Mouse (Mus musculus): ENCODE data around the gene Kalrn. TPM values are rescaled to one million over a fixed set of nuclear protein-coding genes. Genes with fewer than 3 reads are reported as not detected.
"Not testable (repeated sequence)": the region's sequence is repeated elsewhere in the genome, so short reads cannot be mapped to it uniquely, and the experiment has no call there.

Gene Kalrn
- total RNA-seq, 2 experiments from 2014 or later: 1.1 TPM; not detected in 1

DNA sequence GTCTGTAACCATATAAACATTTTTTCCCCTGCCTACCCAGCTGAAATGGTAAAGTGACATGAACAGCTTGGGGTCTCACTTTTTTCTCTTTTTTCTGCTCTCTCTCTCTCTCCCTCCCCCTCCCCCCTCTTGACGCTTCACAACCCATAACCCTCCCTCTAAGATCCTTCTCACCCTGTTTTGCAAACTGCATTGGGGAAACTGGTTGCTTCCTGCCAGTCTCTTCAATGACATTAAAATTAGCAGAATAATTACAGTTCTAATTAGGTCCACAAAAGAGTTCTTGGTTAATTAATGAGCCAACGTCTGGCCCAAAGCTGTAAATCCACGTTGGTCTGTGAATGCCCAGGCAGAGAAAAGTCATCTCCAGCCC, 478.3 kb downstream of the Kalrn start:
- ATAC-seq (replicated peaks; ENCODE audit: low FRiP score, poor library complexity, severe bottlenecking): no peak

DNA sequence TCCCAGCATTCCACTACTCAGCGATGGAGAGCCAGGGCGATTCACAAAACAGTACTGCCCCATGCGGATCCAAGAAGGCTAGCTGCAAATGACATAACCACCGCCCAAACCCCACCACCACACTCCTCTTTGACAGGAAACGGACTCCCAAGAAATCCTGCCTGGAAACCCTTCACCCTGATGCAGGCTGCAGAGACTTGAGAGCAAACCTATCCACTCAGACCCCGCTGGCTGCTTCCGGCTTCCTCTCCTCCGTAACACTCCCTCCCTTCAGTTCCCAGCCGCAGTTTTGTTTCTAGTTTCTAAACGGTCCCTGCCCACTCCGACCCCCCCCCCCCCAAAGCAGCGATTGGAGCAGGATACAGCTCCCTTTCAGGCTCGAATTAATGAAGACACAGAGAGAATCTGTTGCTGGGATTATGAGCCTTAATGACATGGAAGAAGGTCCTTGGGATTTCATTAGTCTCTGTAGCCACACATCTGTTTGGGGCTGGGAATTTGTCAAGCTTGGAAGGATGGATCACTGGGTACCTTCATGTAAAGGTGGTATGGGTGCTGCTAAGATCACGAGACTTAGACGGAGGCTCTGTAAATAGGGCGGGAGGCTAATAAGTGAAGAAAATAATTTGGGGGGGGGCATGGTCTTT, 478.8 kb downstream of the Kalrn start:
- ATAC-seq (replicated peaks; ENCODE audit: low FRiP score, poor library complexity, severe bottlenecking): no peak

DNA sequence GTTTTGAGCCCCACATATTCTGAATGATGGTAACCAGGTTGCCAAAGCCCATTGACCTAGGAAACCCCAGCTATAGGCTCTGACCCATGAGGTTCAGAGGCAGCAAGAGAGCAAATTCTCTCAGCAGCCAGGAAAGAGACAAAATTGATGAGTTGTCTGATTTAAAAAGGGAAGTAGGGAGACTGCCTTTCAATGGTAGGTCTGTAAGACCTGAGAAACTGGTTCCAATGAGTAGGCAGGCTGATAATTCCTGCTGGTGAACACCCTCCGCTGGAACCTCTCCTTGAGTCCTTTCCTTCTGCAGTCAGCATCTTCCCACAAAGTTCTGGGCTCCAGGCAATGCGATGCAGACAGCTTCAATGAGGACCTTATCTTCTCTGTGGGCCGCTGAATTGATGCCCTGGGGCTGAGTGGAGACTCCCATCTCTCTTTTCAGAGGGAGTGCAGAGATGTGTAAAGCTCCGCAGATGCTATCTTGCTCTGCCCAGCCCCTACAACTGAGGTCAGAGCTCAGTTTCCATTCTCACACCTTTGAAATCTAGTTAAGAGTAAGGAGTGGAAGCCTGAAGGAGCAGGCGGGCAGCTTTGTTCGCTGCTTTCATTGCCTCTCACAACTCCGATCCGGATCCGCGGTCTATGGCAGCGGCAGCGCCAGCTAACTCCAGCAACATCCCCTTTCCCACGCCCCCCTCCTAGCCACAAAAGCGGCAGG, 479.4 kb downstream of the Kalrn start:
- no peak for ATAC-seq (replicated peaks; ENCODE audit: low FRiP score, poor library complexity, severe bottlenecking)

DNA sequence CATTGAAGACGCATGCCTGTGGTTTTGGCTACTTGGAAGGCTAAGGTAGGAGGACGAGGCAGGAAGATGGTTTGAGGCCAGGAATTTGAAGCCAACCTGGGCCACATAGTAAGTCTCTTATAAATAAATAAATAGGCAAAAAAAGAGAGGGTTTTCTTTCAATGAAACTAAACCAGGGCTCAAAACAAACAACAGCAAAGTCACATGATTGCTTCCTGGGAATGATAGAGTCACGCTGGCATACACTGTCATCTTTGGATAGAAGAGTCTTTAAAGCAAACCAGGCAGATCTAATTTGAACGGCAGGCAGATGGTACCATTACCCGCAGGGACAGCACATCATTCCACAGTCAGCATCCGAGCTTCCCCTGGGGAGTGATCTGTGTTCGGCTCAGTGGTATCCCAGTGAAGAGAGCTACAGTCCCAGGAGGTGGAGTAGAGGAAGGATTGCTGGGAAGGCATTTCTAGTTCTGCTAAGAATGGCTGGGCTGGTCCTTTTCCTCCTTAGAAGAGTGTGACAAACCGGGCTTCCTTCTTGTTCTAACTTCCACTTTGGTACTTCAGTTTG, 483.7 kb downstream of the Kalrn start:
- no peak for ATAC-seq (replicated peaks; ENCODE audit: low FRiP score, poor library complexity, severe bottlenecking)

- no peak for ATAC-seq (replicated peaks; ENCODE audit: low FRiP score, poor library complexity, severe bottlenecking)
Measured at GRCm38 (mm10) chr16:34089022-34089421, 484.3 kb downstream of the Kalrn start.

GRCm38 (mm10) chr16:34088331-34088730, 485.0 kb downstream of the Kalrn start:
- no peak for ATAC-seq (replicated peaks; ENCODE audit: low FRiP score, poor library complexity, severe bottlenecking)

GRCm38 (mm10) chr16:34084135-34084920, 489.0 kb downstream of the Kalrn start:
- ATAC-seq (replicated peaks; ENCODE audit: low FRiP score, poor library complexity, severe bottlenecking): no peak

DNA sequence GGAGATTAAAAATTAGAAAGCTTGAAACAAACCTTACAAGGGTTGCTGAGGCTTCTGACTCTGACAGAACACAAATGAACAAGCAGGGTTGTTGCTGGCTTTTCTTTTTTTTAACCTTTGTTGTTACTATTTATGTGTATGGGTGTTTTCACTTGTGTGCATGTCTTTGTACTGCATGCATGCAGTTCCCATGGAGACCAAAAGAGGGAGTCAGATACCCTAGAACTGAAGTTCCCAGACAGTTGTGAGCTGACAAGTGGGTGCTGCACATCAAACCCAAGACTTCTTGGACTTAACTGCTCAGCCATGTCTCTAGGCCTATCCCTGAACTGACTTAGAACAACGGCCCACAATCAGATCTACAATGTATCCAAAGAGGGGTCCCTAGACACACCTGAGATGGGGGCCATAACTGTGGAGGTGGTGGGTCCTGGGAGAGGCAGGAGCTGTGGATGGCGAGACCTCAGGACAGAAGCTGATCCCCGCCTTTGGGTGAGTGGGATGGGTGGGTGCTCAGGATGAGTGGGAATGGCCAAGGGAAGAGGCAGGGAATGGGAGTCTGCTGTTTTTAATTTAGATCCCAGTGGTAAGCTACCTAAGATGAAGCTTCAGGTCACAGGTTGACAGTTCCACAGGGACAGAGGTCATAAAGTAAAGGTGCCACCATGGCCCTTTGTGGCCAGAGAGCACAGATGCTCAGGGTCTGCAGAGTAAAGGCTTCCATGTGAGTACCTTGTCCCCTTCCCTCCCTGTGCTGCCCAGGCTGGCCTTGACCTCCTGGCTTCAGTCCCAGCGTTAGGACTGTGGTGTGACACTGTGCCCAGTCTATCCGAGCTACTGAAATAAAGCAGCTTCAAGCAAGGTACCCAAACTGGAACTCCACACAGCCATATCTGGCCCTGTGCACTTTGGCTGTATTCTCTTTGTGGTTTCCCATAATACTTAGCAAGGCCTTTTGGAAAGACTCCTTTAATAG, 490.6 kb downstream of the Kalrn start:
- ATAC-seq (replicated peaks; ENCODE audit: low FRiP score, poor library complexity, severe bottlenecking): no peak

DNA sequence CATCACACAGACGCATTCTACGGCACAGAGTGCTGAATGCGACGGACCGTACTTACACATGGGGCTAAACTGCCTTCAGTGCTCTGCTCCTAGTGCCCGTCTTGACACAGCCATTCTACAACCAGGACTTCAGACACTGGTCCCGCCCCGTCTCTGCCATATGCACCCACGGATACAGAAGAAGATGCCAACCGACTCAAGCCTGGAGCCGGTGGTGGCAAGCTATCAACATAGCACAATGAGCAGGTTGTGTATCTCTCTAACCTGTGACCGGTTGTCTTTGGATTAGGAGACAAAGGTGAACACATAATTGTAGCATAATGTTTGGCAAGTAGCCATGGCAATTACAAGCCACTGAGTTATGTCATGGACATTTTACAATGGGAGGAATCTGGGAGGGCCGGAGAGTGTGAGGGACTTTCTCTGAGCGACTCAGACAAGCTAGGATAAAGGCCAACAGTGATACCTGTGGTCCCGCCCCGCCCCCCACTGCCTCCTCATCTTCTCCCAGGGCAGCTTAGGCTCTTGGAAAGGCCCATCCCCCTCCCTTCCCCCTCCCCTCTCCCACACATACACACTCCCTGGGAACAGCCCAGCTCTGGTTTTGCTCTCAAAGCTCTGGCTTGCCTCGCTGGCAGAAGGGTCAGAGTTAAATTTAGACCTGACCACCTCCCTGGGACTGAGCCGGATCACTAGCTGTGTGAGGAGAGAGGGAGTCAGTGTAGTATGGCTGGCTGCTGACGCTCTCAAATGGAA, 491.5 kb downstream of the Kalrn start:
- no peak for ATAC-seq (replicated peaks; ENCODE audit: low FRiP score, poor library complexity, severe bottlenecking)

DNA sequence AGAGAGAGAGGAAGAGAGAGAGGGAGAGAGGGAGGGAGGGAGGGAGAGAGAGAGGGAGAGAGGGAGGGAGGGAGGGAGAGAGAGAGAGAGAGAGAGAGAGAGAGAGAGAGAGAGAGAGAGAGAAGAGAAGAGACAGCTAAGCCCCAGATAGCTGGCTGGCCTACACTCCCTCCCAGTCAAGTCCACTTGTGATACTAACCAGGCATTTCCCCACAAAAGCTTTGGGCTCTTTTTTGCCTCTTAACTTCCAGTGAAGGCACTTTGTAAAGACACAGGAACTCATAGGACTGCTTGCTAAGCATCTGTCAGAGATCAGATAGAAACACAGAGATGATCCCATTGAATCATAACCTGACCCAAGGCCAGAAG, 492.0 kb downstream of the Kalrn start:
- ATAC-seq (replicated peaks; ENCODE audit: low FRiP score, poor library complexity, severe bottlenecking): not testable (repeated sequence)

DNA sequence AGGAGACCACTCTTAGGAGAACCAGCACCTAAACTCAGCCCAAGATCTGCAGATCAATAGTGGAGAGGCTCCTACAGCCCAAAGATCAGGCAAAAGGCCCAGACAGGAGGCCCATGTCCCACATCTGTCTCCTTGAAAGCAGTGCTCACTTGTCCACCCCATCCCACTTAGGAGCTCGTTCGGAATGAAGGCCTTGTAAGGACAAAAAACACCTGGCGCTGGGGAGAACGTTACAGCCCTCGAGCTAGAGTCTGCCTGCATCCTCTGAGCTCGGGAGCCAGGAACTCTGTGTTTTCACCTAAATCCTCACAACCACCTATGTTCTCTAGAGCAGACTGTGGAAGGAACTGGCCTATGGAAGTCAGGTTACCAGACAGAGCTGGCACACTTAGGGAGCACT, 492.5 kb downstream of the Kalrn start:
- no peak for ATAC-seq (replicated peaks; ENCODE audit: low FRiP score, poor library complexity, severe bottlenecking)

DNA sequence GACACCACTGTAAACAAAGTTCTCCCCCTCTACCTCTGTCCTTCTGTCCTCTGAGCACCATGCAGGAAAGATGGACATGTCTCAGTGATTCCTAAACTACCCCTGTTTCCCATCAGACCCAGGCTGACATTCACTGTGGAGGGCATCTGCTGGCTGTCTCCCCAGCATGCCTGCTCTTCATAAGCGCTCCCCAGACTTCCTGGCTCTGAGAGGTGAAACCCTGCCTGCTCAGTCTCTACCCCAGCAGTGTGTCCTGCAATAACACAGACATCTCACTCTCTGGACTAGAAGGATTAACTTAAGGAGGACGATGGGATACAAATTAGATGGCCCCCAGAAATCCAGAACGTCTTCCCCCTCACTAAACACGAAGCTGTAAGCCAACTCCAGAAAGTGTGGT, 493.8 kb downstream of the Kalrn start:
- no peak for ATAC-seq (replicated peaks; ENCODE audit: low FRiP score, poor library complexity, severe bottlenecking)

GRCm38 (mm10) chr16:34078732-34079131, 494.6 kb downstream of the Kalrn start:
- no peak for ATAC-seq (replicated peaks; ENCODE audit: low FRiP score, poor library complexity, severe bottlenecking)

- no peak for ATAC-seq (replicated peaks; ENCODE audit: low FRiP score, poor library complexity, severe bottlenecking)
Measured at GRCm38 (mm10) chr16:34076101-34076500, 497.2 kb downstream of the Kalrn start.

DNA sequence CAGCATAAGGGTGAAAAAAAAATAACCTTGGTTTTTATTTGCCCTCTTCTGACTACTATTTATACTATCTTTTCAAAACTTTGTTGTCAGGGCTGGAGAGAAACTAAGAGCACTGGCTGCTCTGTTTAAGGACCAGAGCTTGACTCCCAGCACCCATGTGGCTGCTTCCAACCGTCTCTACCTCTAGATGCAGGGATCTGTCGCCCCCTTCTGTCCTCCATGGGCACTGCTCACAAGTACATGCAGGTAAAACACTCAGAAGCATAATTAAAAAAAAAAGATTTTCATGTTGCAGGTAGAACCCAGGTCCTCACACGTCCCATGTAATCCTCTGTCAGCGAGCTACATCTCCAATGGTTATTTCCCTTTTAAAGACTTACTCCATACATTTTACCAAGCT, 499.4 kb downstream of the Kalrn start:
- no peak for ATAC-seq (replicated peaks; ENCODE audit: low FRiP score, poor library complexity, severe bottlenecking)

DNA sequence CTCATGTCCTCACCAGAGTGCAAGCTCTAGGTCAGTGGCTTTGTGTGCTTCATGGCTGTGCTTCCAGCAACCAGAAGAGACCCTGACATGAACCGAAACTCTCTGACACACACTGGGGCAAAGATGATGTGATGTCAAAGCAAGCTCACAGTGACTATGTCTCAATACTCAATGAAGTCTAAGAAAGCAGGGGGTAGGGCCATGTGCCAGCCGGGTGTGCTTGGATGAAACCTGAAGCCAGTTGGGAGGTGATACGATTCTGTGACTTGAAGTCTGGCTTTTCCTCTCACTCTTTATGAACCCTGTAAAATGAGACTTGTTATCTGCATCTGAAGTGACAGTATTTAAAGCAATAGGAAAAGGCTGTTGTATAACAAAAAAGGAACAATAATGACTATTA, 501.2 kb downstream of the Kalrn start:
- no peak for ATAC-seq (replicated peaks; ENCODE audit: low FRiP score, poor library complexity, severe bottlenecking)

DNA sequence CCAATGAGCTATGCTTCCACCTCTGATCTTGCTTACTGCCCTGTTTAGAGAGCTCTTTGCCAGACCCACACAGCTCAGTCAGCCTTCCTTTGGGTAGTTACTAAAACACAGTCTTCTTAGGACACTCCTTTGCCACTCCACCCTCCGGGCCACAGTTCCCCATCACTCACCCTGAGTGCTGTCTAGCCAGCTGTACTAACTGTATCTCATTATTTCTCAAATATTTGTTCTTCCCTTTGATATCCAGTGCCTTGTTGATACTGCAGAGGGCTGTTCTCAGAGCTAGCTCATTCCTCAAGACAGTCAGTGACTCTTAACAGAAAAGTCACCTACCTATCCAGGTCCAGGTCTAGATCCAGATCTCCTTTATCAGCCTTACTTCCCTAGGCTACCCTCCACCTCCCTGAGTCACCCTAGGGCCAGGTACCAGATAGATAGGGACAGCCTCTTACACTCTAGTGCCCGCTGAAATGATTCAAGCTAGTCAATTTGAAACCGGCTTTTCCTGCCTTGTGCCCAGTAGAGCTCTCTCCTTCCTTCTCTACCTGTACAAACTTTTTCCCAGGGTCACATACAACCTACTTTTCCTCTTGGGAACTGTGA, 502.0 kb downstream of the Kalrn start:
- ATAC-seq (replicated peaks; ENCODE audit: low FRiP score, poor library complexity, severe bottlenecking): no peak

DNA sequence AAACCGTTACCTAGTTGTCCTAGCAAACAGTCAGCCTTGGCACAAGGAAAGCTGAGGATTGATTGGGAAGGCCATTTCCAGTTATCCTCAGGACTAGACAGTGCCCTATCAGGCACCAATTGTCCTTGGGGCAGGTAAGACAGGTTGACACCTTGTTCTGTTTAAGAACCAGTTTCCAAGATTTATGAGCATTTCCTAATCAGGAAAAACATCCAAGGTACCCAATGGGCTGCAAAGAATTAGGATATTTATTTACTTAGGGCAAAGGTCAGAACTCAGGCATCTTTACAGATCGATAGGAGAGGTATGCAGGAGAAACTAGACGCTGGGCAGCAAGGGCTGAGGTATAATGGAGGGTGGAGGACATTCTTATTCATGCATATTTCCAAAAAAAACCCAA, 503.9 kb downstream of the Kalrn start:
- ATAC-seq (replicated peaks; ENCODE audit: low FRiP score, poor library complexity, severe bottlenecking): no peak

- no peak for ATAC-seq (replicated peaks; ENCODE audit: low FRiP score, poor library complexity, severe bottlenecking)
Measured at GRCm38 (mm10) chr16:34066922-34067321, 506.4 kb downstream of the Kalrn start.

Measured in erythroid progenitor cell, adult 5-6 weeks (primary cell).